Mouse (Mus musculus) lung, adult 10 weeks (tissue): ENCODE results near the gene Ltn1. TPM values are rescaled to one million over a fixed set of nuclear protein-coding genes. Genes with fewer than 3 reads are reported as not detected.

Experiments
- polyA plus RNA-seq: library from polyadenylated mRNA; stranded (reverse); fragments of 350-450 nt; fragmentation: Illumina TruSeq; extraction: RNeasy Lipid Tissue Mini Kit (QIAGEN cat#74804); gene quantifications from one replicate; pipeline ENCODE4 v1.2.3, GENCODE M21; 2014; ENCODE audit warnings: low read depth, low replicate concordance; ENCODE audit not compliant: insufficient read depth

The Ltn1 gene
- polyA plus RNA-seq = 6.4 TPM

GRCm38 (mm10) chr16:87432033-87432814 lies at the start of gene Ltn1:
Gene Ltn1 (minus strand): TSS chr16:87432612.

GRCm38 (mm10) chr16:87454419-87455179 lies 22.2 kb upstream of the Ltn1 start, which contains the start of gene Usp16:
Gene Usp16 (plus strand): TSS chr16:87454703.

GRCm38 (mm10) chr16:87440184-87440686 lies 7.8 kb upstream of the Ltn1 start, which contains the start of gene Rwdd2b:
Gene Rwdd2b (minus strand): TSS chr16:87440573.

GRCm38 (mm10) chr16:87354075-87354583 lies 78.3 kb downstream of the Ltn1 start, which contains the start of gene N6amt1:
Gene N6amt1 (plus strand): TSS chr16:87354185.

Other genes with a start within 250 kb of the Ltn1 start
- gene N6amt1, start 78.4 kb downstream of the Ltn1 start, polyA plus RNA-seq = 10.0 TPM
- 3.8 TPM for gene Rwdd2b, start 8.0 kb upstream of the Ltn1 start, polyA plus RNA-seq
- 37.0 TPM for gene Usp16, start 22.1 kb upstream of the Ltn1 start, polyA plus RNA-seq
- 103 TPM for gene Cct8, start 63.3 kb upstream of the Ltn1 start, polyA plus RNA-seq
- 3.0 TPM for gene Map3k7cl, start 120.7 kb upstream of the Ltn1 start, polyA plus RNA-seq